Mouse (Mus musculus) left cerebral cortex, adult 9 months (tissue): Measurements from ENCODE around the gene Gbp2b.
"Not testable (repeated sequence)": the region's sequence is repeated elsewhere in the genome, so short reads cannot be mapped to it uniquely, and the experiment has no call there.

Experiments
- DNase-seq, 2 experiments: peaks; one replicate each; pipeline ENCODE4 v3.0.0; 2022; ENCODE audit warnings: low spot score in 2 of 2

Gbp2b gene

DNA sequence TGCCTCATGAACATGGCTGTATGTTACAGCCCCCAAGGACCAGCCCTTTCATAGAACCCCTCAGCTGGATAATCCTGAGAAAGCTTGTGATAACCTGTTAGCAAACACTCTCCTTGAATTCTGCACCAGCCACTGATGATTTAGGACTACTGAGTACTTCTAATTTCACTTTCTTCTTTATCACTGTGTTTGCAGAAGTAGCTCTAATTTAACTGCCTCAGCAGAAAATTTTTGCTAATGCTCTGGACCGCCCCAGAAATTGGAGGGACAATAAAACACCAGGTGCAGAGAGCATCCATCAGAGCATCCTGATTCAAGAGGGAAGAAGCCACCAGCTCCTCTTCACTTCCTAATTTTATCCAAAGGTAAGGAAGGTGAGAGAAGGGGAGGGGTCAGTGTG lies at the start of gene Gbp2b:
Gene Gbp2b, plus strand, starts transcription at position 301 of the 400 bp plus-strand sequence.
- no peak for DNase-seq

- no peak for DNase-seq
Measured at GRCm38 (mm10) chr3:142546690-142547089, 48.0 kb upstream of the Gbp2b start.

GRCm38 (mm10) chr3:142550052-142550676 lies 44.5 kb upstream of the Gbp2b start:
- DNase-seq = no peak

DNA sequence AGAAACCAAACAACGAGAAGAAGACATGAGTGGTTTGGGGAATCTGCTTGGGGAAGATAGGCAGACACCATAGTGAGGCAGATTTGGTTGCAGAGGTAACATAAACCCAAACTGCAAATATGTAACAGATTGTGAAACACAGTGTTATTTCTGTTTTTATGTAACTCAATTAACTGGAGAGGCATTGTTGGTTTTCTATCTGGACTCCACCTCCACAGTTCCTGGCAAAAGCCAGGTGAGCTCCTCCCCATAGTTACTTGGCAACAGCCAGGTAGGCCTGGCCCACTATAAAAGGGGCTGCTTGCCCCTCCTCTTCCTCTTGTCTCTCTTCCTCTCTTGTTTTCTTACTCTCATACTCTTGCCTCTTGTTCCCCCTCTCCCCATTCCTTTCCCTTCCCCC lies 40.0 kb upstream of the Gbp2b start:
- no peak for DNase-seq

GRCm38 (mm10) chr3:142555623-142556022 lies 39.0 kb upstream of the Gbp2b start:
- no peak for DNase-seq

- no peak for DNase-seq
Measured at GRCm38 (mm10) chr3:142559632-142560228, 34.9 kb upstream of the Gbp2b start, which contains the start of gene Gbp3. TSS of gene Gbp3 (plus strand) at chr3:142560026.

DNA sequence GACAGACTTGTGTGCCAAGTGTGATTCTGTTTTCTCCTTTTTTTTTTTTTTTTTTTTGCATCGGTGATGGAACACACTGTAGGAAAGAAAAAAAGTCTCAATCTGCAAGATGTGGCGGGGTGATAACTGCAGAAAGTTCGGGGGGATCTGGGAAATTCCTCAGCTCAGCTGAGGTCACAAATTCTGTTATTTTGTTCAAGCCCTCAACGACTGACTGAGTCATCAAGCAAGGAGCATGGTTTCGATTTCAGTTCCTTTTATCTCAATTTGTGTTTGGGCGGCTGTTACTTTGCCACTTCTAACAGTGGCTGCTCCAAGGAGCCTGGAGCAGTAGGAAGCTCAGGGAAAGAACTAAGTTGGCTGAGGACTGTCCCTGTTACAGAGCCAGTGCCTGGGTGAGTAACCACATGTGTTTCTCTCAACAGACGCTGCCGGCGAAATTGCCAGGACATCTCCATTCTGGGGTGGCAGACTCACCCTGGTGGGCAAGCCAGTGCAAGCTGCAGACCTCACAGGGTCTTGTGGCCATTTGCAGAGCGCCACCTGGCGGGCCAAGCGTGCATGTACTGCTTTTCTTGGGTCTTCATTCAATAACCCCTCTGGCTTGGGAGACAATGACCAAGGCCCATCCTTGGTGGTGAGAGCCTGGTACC lies 34.2 kb upstream of the Gbp2b start:
- DNase-seq = peak in 1 of 2 experiments; percentile 81

DNA sequence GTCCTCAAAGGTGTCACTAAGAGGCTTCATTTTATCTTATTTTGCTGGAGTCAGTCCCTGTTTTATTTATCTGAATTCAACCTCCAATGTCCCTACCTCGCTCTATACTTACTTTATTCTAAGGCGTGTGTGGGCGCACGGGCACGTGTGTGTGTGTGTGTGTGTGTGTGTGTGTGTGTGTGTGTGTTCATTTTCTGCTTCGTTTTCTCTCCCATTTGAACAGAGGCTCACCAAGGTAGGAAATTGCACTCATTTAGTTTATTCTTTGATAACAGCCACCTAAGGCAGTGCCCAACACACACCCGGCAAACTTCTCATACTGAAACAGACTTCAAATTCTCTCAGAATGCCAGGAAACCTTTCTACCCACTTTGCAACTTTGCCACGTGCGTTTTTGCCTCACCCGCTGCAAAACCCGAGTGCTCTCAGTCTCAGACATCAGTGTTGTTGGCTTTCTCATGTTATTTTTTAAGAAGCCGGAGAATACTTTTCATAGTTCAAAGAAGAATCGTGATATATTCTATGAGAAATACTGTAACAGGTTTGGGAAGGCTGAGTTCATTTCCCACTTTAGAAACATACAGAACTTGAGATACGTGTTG lies 33.5 kb upstream of the Gbp2b start:
- DNase-seq = no peak

GRCm38 (mm10) chr3:142561666-142562065 lies 33.0 kb upstream of the Gbp2b start:
- no peak for DNase-seq

DNA sequence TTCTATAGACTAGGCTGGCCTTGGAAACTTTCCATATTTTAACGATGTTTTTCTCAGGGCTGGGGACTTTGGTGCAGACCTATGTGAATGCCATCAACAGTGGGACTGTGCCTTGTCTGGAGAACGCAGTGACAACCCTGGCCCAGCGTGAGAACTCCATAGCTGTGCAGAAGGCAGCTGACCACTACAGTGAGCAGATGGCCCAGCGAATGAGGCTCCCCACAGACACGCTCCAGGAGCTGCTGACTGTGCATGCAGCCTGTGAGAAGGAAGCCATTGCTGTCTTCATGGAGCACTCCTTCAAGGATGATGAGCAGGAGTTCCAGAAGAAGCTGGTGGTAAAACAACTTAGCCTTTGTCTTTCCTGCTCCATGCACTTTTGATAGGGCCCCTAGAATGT lies 27.2 kb upstream of the Gbp2b start:
- not testable (repeated sequence) for DNase-seq

- DNase-seq = no peak
Measured at GRCm38 (mm10) chr3:142570738-142571137, 23.9 kb upstream of the Gbp2b start.

GRCm38 (mm10) chr3:142577108-142577507 lies 17.5 kb upstream of the Gbp2b start:
- no peak for DNase-seq

DNA sequence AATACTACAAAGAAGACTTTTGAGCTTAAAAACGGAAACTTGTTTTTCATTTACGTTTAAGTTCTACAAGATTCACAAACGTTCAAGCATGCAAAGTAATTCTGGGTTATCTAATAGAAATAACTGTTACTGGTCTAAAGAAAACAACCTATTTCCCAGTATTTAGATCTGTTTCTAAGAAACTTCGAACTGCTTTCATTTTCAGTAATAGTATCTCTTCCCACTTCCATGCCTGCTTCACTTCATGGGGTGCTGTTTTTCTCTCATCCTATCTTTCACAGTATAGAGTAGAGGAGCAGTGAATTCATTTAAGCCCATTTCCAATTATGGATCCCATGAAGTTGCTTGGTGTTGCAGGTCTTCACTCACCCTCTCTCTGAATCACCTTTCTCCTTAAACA lies 16.3 kb upstream of the Gbp2b start:
- no peak for DNase-seq

- DNase-seq = no peak
Measured at GRCm38 (mm10) chr3:142583067-142583466, 11.6 kb upstream of the Gbp2b start.

- no peak for DNase-seq
Measured at GRCm38 (mm10) chr3:142587386-142587785, 7.3 kb upstream of the Gbp2b start.

DNA sequence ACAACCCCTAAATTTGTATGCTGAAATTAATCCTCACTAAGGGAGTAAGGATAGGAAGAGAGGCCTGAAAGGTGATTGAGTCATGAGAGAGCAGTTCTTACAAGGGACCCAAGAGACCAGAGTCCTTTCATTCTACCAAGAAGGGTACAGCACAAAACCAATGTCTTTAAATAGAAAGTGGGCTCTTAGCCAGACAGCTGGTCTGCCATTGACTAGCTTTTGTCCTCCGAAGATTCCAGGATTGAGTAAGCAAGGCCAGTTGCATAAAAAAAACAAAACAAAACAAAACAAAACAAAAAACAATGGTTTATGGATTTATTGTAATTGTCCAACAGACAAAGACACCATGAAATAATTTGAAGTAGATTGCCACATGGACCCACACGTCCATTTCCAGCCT lies 5.8 kb upstream of the Gbp2b start:
- DNase-seq = no peak

DNA sequence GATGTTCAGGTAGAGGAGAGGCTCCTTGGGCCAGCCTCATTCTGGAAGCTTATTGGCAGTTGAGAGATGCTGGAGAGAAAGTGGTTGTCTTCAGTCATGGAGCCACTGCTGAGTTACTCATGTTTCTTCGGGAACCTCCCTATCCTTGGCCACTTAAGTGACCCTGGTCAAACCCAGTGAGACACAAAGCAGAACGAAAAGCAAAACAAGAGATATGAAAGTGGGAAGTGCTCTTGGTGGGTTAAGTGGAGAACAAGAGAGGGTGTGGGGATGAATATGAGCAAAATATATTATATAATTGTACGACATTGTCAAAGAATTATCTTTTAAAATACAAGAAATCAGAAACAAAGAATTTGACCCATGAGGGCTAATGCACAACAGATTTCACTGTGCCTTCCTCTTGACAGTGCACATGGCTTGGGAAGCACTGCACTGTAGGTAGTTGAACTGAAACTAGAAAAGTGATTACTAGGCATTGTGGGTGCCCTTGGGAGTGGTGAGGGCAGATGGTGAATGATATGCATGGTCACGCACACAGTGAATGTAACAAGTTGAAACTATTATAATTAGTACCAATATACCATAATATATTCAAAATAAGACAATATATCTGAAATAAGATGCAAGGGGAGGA lies 4.1 kb upstream of the Gbp2b start:
- no peak for DNase-seq

- no peak for DNase-seq
Measured at GRCm38 (mm10) chr3:142597923-142598322, 3.3 kb downstream of the Gbp2b start.

- no peak for DNase-seq
Measured at GRCm38 (mm10) chr3:142601675-142602074, 7.0 kb downstream of the Gbp2b start.

GRCm38 (mm10) chr3:142618658-142619057 lies 24.0 kb downstream of the Gbp2b start:
- no peak for DNase-seq

GRCm38 (mm10) chr3:142619606-142620005 lies 25.0 kb downstream of the Gbp2b start:
- no peak for DNase-seq
